Mouse (Mus musculus): ENCODE data around the gene Olfr648.
A peak's percentile ranks its signal among the peaks of the same experiment; 100 is the strongest.

Gene Olfr648

DNA sequence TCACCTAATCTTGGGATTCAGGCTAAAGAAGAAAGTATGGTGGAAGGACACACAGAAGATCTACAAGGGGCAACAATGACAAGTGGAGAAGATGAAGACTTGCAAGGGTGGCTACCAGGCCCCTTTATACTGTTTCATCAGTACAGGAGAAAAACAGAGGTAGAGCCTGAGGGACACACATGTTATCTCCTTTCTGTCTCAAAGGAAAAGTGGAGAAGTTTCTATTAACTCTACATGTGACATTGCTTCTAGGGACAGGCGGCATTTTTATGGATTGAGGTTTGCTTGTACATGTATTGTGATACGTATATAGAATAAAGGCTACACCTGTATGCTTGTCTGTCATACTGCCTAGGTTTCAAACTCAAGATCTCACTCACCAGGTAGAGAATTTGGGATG, at the start of gene Olfr648:
Gene Olfr648 (minus strand): TSS at position 101 of the 400 bp plus-strand sequence.
- DNase-seq, result no peak

DNA sequence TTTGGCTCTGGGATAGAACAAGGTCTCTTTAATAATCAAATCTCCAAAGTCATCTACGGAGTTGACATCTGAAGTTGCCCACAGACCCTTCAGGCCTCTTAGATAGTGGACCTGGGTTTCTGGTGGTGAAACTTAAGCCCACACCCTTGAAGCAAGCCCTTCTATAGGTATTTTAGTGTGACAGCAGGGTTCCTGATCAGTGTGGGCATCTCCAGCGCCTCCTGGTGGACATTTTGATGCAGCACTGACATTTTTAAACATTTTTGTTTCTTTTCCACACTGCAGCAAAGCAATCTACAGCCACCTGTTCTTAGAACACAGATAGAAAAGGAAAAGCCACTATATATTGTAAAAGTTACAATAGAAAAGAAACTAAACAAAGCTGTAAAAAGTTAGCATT, 48.0 kb upstream of the Olfr648 start:
- peak in 1 of 2 experiments; percentile 1 for DNase-seq

- peak; percentile 7 to 46 for DNase-seq
These were observed 35.7 kb upstream of the Olfr648 start, which contains the start of gene Trim6 for GRCm38 (mm10) chr7:104218701-104219569. Trim6 (plus strand) TSS chr7:104218793.

DNA sequence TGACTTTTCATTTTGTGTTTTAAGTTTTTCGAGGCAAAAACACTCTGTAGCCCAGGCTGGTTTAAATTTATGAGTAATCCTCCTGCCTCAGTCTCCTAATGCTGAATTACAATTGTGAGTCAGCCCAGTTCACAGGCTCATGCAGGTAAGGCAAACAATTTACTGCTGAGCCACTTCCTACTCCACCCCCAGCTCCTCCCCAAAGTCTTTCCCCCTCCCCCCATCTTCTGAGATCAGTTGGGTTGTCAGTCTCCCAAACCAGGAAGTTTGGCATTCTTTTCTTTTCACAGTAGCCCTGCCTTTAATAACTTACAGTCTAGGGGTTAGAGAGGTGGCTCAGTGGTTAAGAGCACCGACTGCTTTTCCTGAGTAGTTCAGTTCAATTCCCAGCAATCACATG, 34.7 kb upstream of the Olfr648 start:
- DNase-seq, result no peak

DNA sequence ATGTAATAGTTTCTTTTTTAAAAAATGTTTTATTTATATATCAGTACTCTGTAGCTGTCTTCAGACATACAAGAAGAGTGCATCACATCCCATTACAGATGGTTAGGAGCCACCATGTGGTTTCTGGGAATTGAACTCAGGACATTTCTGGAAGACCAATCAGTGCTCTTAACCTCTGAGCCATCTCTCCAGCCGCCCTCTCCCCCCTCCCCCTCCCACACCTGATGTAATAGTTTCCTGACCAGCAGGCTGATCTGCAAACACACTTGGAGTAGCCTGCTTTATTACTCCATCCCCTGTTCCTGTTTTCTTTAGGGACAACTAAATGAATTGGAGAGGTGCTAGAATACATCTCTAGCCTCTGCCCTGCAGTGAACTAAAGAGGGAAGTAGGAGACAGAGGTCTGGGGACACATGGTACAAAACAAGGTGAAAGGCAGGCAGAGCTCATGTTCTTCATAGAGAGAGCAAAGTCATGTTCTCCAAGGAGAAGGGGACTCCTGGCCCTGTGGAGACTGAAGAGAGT, 32.9 kb upstream of the Olfr648 start:
- DNase-seq, result no peak

GRCm38 (mm10) chr7:104206197-104206596, 23.0 kb upstream of the Olfr648 start:
- no peak for DNase-seq

- DNase-seq, result peak; percentile 19 to 36
These were observed 16.6 kb upstream of the Olfr648 start for GRCm38 (mm10) chr7:104199822-104200221.

DNA sequence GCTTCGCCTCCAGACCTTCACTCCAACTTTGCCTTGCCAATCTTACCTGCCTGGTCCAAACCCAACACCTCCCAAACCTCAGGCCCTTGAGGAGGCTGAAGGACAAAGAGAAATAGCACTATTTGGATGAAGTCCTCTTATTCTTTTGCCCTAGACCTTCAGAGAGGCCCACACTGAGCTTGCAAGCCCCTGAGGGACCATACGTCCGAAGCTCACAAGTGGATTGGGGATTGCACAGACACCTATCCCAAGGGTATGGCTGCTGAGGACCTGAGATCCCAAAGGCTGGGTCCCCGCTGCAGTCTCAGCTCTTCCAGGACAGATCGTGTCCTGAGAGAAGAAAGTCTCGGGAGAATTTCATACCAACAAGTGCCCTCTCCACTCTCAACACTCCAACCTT, 12.7 kb upstream of the Olfr648 start, which contains the start of gene Olfr649:
Gene Olfr649 (minus strand): TSS at position 101 of the 400 bp plus-strand sequence.
- DNase-seq, result no peak

DNA sequence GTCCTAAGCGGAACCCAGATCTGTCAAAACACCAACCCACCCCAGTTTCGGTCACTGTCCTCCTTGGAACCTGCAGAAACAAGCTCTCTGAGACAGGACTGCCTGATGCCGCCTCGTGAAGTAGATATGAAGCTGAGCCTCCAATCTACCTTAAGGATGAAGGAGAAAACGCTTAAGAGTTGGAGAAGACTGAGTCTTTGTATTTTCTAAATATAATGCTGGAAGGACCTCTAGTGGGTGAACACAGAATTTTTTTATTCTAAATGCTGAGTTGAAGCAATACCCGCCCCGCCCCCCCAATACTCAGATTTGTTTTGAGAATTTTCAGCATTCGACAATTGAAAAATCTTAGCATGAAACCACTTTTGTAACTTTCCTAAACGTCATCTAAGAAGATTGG, 8.1 kb upstream of the Olfr648 start:
- no peak for DNase-seq

GRCm38 (mm10) chr7:104179074-104179473, 4.1 kb downstream of the Olfr648 start:
- no peak for DNase-seq

DNA sequence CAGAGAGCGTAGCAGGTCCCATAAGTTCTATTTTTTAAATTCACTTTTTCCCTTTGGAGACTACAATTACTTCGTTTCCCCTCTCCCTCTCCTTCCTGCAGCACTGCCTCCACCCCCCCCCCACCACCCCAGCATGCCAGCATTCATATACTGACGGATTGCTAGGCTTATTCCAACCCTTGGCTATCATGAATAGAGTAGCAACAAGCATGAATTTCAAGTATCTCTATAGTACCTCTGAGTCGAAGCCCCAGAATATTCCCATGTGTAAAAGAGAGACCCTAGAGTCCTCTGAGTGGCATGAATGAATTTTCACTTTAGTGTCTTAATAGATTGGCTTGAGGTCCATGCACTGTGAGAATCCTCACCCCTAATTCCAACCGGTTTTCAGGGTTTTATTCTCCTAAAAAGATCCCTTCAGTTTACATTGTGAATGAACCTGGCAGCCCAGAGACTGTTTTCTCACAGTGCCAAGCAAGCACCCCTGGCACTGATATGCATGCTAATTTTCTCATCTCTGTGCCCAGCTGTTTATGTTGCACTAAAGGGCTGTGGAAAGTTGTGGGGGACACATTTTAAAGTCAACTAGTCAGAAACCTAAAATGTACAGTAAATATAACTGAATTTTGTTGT, 4.7 kb downstream of the Olfr648 start:
- DNase-seq, result no peak

- no peak for DNase-seq
These were observed 8.1 kb downstream of the Olfr648 start for GRCm38 (mm10) chr7:104175085-104175484.

- no peak for DNase-seq
These were observed 13.5 kb downstream of the Olfr648 start for GRCm38 (mm10) chr7:104169634-104170204.

- no peak for DNase-seq
These were observed 16.1 kb downstream of the Olfr648 start for GRCm38 (mm10) chr7:104167105-104167504.

GRCm38 (mm10) chr7:104150456-104150855, 32.7 kb downstream of the Olfr648 start, which contains the start of gene Ubqlnl:
Ubqlnl (minus strand) TSS chr7:104150556.
- no peak for DNase-seq

DNA sequence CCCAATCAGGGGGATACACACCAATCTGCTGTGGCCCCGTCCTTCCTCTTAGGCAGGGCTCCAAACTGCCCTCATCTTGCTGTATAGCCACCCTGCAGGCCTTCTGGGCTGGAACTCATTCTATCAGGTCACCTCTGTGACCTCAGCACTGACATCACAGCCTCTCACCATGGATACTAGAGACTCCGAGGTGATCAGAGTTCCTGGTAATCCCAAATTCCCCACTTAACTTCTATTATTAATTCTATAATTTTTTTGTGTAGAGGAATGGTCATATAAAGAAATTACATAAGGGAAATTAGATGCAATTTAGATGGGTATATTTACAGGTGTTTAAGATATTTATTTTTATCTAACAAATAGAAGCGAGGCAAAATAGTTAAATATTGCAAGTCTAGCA, 40.0 kb downstream of the Olfr648 start, which contains the start of gene Ubqln3:
Gene Ubqln3 (minus strand): TSS at position 101 of the 400 bp plus-strand sequence.
- DNase-seq, result no peak

DNA sequence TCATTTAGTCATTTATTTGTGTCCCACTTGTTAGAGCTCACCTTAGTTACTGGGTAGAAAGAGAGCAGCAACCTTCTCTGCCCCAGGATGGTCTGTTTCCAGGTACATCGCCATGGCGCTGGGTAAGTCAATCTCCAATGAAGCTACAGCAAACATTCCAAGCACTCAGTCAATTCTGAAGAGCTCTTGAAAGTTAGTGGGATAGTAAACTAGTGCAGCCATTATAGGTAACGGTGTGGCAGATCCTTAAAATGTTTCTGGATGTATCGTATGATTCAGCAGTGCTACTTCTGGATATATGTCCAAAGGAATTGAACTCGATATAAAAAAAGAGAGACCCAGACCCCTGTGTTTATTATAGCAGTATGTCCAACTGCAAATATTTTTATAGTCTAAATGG, 45.9 kb downstream of the Olfr648 start, which contains the start of gene Olfr643:
Gene Olfr643 (minus strand): TSS at position 101 of the 400 bp plus-strand sequence.
- no peak for DNase-seq

DNA sequence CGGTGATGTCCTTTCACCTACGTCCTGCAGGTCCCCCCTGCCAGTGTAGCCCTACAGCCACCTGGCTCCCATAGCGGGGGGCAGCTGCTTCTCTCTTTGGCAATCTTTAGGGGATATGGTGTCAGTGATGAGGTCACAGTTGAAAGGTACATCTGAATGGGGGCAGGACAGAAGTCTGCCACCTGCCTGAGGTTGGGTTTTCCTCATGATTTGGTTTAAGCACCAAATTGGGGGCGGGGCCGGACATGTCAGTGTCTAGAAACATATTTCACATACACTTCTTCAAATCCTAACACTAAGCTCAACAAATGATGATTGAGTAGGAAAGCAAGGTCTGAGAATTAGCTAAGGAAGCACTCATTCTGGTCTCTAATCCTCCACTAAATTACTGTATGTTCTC, 53.5 kb downstream of the Olfr648 start, which contains the start of gene Ubqln5:
Gene Ubqln5 (minus strand): TSS at position 101 of the 400 bp plus-strand sequence.
- DNase-seq, result no peak
